Mouse (Mus musculus) embryonic fibroblast, embryonic 13.5 days (primary cell): ENCODE results near the gene Son.

ENCODE experiments used
- CTCF ChIP-seq: IDR thresholded peaks from 2 replicates; pipeline ENCODE4 v1.5.1; 2011; ENCODE audit warnings: mild to moderate bottlenecking, control low read depth, low read length, moderate library complexity, borderline replicate concordance; ENCODE audit not compliant: insufficient read depth
- POLR2A ChIP-seq: IDR thresholded peaks from 2 replicates; pipeline ENCODE4 v1.6.1; 2011; ENCODE audit warnings: low read depth, mild to moderate bottlenecking, control low read depth, low read length, moderate library complexity

- TF ChIP-seq CTCF (no peak), POLR2A (no peak)
Measured at GRCm38 (mm10) chr16:91710241-91710640, 62.9 kb downstream of the Son start.
